Mouse (Mus musculus) right cerebral cortex, postnatal 14 days (tissue): ENCODE results near the gene Tamm41.

Experiments
- DNase-seq: peaks from one replicate; pipeline ENCODE4 v3.0.0; 2022

Gene Tamm41

DNA sequence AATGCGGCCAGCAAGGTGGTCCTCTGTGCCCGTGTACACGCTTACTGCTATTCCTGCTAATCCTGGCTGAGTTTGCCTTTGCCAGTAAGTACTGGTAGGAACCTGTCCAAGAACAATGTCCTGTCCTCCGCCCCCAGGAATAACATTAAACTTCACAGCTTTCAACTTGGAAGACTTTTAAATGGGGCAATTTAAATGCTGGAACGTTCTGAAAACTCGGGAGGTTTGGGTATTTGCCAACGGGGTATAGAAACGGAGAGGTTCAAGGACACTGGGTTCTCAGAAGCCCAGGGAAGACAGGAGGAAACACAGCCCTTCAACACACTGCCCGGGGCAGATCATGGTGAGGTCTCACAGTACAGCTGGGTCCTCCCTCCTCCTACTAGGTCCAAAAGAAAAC lies 14.8 kb downstream of the Tamm41 start:
- no peak for DNase-seq

DNA sequence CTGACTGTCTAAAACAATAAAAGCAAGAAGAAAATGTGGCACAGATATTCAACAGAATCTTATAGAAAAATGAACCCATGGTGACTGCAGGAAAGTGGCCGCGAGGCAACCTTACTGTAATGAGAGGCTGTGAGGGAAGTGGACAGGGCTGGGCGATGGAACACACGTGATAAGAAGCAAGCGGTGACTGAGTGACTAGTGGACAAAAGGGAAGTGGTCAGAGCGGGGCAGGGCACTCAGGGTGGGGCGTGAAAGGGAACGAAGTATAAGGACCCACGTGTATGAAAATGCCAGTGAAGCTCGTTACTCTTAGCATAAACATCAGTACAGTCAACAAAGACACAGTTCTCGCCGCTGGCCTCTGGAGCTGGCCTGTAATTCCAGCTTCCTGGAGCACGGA lies 22.2 kb downstream of the Tamm41 start:
- no peak for DNase-seq

DNA sequence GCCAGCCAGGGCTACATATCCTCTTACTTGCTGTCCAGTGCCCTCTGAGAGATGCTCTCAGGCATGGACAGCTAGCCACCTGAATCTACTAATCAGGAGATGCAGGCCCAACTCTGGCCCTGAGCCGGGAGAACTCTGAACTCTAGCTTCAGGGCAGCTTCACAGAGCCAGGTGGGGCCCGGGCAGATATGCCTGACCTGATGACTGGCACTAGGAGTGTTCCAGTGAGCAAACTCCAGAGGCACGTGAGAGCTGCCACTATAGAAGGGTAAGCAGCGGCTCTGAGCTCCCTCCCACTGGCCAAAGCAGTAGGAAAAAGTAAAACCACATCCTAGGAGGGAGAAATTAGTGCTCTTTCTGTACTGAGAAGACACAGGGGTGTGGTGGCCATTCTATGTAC lies 24.1 kb downstream of the Tamm41 start:
- DNase-seq, result no peak

DNA sequence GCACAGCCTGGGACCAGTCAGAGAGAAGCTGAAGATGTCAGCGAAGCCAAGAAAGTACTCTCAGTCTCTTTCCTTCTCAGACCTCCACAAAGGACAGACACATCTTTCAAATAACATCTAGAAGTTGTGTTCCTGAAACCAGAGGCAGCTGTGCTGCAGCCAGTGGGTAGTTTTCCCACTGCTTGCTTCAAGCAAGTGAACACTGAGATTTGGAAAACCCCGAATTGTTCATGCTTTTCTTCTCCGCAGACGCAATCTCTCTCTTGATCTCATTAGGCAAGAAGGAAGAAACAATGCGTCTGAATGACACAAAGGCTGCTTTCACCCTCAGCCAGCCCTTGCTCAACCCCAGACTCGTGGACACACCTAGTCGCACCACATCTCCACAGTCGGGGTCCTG lies 25.9 kb downstream of the Tamm41 start:
- DNase-seq, result no peak

DNA sequence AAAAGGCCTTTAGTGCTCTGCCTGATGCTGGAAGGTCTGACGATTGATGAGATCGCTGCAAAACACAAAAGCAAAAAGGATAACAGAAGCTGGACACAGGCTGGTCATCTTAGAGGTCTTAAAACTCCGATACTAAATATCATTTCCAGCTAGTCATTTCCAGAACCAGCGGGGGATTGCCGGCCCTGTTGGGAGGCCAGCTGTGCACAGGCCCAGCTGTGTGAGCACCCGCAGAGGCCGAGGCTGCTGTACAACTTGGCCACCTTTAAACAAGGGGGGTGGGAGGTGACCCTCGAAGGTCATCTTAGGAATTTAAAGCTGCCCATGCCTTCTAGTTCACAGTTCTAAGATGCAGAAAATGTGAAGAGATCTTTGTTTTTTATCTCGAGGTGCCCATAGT lies 26.9 kb downstream of the Tamm41 start:
- DNase-seq, result no peak

DNA sequence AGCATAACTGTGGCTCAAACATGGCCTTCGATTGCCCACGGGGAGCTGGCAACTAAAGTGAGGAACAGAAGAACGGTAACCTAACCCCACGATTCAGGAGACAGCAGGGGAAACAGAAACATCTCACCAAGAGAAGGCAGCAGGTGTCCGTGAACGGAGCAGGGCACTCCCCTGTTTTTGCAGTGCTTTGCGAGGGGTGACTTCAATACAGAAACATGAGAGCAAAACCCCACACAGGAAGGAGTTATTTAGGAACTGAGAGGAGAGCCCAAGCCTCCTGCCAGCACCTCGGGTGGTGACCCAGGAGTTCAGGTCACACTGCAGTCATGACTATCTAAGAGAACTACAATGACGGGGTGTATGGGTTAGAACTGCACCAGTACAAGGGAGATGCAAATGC lies 27.4 kb downstream of the Tamm41 start:
- no peak for DNase-seq

DNA sequence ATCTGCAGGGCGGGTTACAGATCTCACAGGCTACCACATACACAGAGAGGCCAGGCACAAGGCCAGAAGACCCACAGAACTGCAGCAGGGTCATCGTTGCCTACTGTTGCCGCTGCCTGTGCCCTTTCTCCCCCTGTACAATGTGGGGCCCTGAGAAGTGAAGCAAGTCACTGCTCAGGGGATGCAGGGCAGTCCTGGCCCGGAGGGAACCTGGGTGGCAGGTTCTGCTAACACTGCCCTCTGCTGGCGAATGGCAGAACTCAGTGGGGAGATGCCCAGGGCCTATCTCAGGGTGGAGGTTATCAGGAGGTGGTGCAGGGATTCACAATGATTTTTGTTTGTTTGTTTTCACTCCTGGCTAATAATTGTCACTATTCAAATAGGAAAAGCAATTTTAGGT lies 29.9 kb downstream of the Tamm41 start:
- peak; percentile 76 for DNase-seq

DNA sequence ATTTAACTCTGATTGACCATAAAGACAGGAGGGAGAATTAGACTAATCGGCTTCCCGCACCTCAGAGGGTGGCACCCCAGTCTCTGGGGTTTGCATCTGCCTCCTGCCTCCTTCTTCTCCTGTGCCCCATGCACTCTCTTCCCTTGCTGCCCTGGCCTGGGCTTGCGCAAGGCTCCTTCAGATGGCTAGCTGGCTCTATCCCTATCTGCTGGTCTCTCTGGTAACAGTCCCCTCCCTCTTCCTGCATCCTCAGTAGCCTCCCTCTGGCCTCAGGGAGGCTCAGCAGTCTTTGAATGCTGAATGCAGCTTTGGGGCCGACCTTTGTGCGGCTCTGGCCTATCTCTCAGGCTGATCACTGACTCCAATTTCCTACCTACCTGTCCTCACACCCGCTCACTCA lies 30.7 kb downstream of the Tamm41 start:
- DNase-seq, result no peak

DNA sequence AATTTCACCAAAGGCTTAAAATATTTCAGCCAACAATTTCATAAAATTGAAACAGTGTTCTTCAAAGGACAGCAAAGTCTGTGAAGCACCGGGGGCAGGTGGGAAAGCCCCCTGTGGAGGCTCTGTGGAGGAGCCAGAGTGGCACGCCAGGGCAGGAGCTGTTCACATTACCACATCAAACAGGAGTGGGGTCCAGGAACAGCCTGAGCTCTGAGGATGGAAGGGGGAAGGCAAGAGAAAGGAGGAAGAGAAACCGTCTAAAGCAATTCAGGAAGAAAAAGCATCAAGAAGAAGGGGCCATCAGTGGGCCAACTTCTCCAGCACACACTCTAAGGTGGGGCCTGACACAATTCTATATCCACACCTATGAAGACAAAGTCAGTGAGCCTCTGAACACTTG lies 31.6 kb downstream of the Tamm41 start:
- no peak for DNase-seq

DNA sequence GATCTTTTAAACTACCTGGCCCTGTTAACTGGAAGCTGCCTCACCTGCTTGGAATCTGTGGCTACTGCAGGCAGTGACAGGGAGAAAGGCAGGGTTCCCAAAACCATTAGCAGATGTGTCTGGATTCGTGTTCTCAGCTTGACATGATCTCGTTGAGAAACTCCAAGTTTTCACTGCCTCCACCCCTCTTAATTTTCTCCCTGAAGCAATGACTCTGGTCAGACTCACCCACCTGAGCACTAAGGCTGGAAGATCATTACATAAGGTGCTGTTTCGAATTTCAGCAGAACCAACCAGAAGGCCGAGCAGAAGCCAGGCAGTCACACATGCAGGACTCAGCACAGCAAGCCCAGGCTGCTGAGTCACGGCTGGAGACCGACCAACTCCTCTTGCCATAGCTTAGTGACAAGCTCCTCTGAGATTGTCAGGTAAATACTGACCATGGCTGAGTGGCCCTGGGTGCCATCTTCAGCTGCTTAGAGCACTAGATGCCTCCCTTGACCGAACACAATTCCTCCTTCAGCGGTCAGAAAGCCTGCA lies 32.3 kb downstream of the Tamm41 start:
- DNase-seq, result peak; percentile 52

DNA sequence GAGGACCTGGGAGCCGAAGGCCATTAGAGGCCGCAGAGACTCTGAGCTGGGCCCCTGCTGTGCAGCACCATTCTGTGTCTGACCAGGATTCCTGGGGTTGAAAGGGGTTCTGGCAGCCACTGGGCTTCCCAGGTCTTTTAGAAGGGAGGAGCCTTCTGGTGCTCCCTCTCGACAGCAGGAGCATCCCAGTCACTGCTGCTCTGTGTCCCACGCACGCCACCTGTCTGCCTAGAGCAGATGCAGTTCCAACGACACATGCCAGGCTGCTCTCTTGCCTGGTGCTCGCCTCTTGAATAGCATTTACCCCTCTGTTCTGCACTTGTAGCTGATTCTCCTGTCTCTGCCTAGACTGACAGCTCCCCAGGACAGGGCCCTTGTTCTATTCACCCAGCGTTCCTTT lies 33.0 kb downstream of the Tamm41 start:
- DNase-seq, result peak; percentile 57

DNA sequence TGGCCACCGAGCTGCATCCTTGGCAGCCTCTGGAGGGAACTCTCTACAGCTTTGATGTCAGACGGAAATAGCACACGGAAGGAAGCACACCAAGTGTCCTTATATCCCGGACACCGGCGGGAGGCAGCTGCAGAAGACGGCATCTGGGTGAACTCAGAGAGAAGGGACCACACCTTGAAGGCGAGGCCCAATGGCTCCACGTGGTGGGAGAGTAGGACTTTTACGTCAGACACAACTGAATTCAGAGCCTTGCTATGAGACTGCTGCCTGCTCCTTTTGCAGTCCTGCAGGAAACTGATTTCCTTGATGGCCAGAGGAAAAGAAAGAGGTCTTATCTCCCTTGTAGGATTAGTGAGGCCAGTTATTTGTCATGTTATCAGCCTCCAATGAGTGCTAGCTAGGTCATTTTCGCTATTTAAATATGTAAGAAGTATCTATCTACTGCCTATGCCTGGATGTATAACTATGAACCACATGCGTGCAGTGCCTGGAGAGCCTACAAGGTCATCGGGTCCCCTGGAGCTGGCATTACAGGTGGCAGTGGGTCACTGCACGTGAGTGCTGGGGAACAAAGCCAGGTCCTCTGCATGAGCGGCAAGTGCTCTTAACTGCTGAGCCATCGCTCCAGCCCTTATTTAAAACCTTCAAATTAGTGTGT lies 39.2 kb downstream of the Tamm41 start:
- no peak for DNase-seq

DNA sequence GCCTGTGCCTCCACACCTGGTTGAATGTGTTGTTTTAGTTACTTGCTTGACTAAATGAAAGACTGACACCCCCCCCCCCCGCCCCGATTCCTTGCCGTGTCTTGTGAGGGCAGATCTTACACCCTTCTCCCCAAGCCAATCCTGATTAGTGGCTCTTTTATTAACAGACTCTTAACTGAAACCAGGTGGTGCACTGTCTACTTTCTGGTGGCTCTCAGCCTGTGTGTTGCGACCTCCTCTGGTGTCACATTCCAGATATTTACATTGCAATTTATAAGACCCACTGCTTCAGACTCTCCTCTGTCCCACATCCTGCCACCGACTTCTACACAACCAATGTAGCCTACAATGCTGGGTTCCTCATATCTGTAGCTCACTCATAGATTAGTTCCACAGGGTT lies 40.2 kb downstream of the Tamm41 start:
- DNase-seq, result no peak

DNA sequence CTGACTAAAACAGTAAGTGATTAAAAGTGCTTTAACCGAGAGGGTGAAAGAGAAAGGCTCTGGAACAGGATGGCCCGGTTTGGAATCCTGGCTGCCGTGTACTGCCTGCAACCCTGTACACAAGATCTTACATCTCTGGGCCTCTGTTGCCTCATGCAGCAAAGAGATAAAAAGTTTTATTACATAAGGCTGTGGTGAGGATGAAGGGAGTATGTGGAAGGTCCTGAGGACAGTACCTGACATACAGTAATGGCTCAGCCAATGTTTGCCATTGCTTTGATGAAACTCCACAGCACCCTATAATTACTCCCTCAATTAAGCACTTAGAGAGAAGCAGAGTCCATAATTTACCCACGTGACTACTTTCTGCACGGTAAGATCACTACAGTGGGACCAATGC lies 40.8 kb downstream of the Tamm41 start:
- DNase-seq, result no peak

DNA sequence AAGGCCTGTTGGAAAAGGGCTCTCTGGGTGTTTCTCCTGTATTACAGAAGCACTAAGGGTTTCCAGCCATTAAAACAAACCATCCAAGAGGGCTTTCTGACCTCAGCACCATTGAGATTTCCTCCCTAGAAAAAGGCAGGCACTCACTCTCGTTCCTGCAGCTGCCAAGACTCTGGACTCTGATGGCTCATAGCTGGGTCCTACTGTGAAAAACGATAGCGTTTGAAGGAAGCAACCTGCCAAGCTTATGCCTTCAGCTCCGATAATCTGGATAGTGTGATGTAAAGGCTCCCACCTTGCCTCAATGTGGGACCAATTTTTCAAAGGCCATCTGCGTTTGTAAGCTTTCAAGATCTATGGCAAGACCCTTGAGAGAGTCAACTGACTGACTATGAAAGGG lies 43.6 kb downstream of the Tamm41 start:
- DNase-seq, result no peak

DNA sequence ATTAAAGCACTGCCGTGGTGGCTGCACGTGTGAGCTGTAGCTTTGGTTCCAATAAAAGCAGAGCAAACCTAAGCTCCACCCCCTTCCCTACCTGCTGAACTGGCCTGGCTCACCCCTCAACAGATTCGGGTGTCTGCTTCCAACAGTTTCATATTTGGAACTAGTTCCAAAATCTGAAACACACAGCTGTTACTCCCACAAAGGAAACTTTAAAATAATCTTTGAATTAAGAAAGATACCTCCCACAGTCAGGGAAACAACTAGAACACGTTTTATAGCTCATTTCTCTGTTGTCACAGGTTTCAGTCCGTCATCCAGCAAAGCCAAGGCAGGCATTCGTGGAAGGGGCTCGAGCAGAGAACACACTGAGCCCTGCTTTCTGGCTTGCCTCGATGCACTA lies 44.0 kb downstream of the Tamm41 start:
- no peak for DNase-seq

DNA sequence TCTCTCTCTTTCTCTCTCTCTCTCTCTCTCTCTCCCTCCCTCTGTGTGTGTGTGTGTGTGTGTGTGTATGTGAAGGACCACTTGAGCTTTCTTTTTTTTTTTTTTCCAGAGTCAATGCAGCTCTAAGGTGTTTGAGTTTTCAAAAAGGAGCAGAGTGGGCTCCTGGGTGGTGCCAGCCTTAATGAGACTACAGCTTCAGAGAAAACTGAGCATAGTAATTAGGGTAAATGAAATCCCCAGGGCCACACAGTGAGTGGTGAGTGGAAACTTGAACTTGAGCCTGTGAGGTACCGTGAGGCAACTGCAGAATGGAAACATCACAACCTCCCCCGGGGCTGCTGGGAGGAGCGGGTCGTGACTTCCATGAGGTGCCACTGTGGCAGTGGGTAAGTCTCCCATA lies 45.8 kb downstream of the Tamm41 start:
- DNase-seq, result no peak

DNA sequence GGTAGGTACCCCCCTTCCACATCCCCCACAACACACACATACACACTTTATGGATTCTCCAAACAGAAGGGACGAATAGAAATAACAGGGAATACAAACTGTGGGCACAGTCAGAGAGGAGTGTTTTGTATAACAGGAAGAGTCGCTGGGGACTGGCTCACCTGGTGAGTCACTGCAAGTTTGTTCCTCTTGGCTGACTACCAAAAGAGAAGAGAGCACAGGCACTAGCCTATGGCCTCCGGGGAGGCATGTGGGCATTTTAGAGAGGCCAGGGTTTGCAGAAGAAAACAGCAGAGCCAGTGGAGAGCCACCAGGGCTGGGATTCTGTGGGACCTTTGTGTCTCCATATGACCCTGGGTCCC lies 49.1 kb downstream of the Tamm41 start:
- no peak for DNase-seq

DNA sequence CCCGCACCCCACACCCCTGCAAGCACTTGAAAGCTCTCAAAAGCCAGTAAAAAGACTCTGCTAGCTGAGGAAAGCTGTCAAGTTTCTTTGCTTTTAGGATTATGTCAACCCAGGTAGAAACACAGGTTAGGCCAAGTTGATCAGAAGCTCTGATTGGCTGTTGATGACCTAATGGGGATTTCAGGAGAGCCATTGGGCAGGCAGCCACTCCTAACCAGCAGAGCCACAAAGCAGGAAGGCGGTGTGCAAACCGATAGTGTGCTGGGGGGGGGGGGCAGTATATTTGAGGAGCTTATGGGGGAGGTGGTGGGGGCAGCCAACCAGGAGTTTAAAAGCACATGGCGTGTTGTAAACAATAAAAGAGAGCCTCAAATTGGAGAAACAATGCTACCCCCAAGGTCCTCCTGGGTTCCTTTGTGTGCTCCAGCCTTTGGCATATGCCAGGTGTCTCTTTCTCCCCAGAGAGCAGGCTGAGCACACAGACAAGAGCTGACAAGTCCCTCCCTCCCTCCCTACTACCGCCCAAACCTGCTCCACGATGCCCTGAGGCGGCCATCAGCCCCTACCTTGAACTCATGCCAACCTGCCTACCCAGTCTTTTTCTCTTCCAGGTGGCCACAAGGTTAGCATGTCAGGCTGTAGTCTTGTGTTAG lies 49.6 kb downstream of the Tamm41 start:
- DNase-seq, result no peak

DNA sequence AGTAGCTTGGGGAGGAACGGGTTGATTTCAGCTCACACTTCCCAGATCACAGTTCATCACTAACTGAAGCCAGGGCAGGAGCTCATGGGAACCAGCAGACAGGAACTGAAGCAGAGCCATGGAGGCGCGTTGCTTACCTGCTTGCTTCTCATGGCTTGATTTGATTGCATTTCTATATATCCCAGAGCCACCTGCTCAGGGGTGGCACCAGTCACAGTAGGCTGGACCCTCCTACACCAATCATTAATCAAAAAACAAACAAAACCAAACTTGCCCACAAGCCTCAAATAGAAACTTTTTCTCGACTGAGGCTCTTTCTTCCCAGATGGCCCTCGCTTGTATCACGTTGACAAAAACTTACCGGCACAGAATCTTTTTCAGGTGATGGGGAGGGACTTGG lies 55.0 kb downstream of the Tamm41 start:
- DNase-seq, result no peak

DNA sequence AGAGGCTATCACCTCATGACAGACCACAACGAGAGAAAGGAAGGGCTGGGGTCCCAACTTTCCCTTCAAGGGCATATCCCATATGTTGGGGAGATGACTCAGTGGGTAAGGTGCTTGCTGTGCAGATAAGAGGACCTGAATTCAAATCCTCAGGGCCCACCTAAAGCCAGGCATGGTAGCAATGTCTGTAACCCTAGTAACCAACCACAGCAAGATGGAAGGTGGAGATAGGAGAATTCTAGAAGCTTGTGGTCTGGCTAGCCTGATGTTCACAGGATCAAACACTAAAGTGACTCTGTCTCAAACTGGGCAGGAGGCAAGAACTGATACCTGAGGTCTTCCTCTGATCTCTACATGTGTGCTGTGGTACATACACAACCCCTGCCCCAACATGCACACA lies 58.0 kb downstream of the Tamm41 start:
- DNase-seq, result no peak

DNA sequence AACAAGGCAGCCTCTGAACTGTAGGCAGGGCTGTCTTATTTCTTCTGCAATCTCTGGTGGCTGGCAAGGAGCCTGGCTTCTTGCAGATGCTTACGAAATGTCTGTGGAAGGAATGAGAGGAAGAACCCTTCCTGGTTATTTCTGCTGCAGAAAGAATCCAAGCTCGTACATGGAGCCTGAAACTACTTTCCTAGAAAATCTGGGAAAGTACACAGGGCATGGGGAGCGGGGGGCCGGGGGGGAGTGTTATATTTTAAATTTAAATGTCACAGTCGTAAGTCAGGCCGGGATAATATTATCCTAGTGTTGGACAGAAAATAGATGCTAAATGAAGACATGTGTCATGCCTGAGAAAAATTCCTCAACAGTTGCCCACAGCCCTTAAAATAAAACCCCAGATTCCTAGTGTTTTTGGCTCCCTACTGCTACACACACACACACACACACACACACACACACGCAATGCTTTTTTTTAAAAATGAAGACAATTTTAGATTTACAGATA lies 60.7 kb downstream of the Tamm41 start:
- DNase-seq, result peak; percentile 77

DNA sequence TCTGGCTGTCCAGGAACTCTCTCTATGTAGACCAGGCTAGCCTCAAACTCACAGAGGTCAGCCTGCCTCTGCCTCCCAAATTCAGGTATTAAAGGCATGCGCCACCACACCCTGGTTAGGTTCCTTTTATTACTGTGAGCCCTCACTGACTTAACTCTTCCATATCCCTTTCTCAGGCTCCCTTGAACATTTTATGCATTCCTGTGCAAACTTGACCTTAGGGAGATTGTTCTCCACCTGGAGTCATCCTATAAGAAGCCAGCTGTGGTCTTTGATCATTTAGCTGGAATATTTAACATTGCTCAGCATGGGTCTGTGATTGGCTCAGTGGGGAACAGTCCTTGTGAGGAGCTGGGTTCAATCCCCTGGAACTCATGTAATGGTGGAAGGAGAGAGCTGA lies 63.3 kb downstream of the Tamm41 start:
- no peak for DNase-seq

DNA sequence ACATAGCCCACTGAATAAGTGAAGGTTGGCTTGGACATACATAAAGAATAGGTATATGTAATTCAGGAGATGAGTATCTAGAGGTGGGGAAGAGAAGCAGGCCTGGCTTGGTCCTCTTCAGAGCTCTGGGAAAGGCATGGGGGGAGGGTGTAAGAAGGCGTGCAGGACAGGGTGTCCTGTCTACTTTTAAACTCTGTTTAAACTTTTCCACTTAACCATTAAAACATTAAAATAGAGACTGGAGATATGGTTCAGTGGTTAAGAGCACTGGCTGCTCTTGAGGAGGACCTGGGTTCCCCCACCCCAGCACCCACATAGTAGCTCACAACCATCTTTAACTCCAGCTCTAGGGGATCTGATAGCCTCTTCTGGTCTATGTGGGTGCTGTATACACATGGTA lies 64.7 kb downstream of the Tamm41 start:
- DNase-seq, result no peak

DNA sequence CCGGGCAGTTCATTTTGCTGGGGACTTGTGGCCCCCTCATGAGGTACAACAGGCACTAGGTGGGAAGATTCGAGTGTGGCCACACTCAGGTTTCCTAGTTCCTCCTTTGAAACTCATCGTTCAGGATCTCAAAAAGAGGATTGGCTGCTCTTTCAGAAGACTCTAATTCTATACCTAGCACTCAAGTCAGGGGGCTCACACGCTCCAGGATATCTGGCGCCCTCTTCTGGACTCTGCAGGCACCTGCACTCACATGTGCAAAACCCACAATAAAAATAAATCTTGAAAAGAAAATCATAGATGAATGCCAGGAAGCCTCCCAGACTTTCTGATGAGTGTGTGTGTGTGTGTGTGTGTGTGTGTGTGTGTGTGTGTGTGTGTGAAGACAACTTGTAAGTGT lies 66.8 kb downstream of the Tamm41 start:
- DNase-seq, result no peak
